Mouse (Mus musculus) kidney, postnatal 0 days (tissue): ENCODE measurements at regions not wholly inside any gene's neighbourhood (a gene's known extent, or its start where the extent isn't known, plus 50 kb on each side); places are given as distances from the start of the nearest gene placed in this dataset.

Experiments
- ATAC-seq: fragments of 200-750 bp; cut with Nextera tagmentation; replicated peaks from 2 replicates; pipeline ENCODE4 v1.8.0; 2017; ENCODE audit warnings: low read depth, moderate number of reproducible peaks, moderate TSS enrichment, moderate library complexity; ENCODE audit not compliant: low FRiP score
- DNase-seq: peaks from one replicate; pipeline ENCODE4 v3.0.0-alpha.2; 2016; ENCODE audit warnings: low spot score
- H3K27ac ChIP-seq: fragments of 300-500 bp; sonication (generic); 2 replicates; pipeline ENCODE4 v1.5.1; 2014; ENCODE audit warnings: mild to moderate bottlenecking
- H3K27me3 ChIP-seq: fragments of 300-500 bp; sonication (generic); 2 replicates; pipeline ENCODE4 v1.6.1; 2014; ENCODE audit warnings: low read length, mixed read lengths; ENCODE audit not compliant: insufficient read depth
- H3K36me3 ChIP-seq: fragments of 300-500 bp; sonication (generic); 2 replicates; pipeline ENCODE4 v1.6.1; 2014; ENCODE audit warnings: low read length, mixed read lengths; ENCODE audit not compliant: insufficient read depth
- H3K4me1 ChIP-seq: fragments of 300-500 bp; sonication (generic); replicated peaks from 2 replicates; pipeline ENCODE4 v1.6.1; 2014; ENCODE audit warnings: antibody characterized with exemption, low read length, mixed read lengths; ENCODE audit not compliant: insufficient read depth
- H3K4me2 ChIP-seq: fragments of 300-500 bp; sonication (generic); 2 replicates; pipeline ENCODE4 v1.6.1; 2014; ENCODE audit warnings: mild to moderate bottlenecking, low read length, moderate library complexity, mixed read lengths
- H3K4me3 ChIP-seq: fragments of 300-500 bp; sonication (generic); replicated peaks from 2 replicates; pipeline ENCODE4 v1.5.1; 2014; ENCODE audit warnings: low read depth, low read length
- H3K9ac ChIP-seq: fragments of 300-500 bp; sonication (generic); 2 replicates; pipeline ENCODE4 v1.6.1; 2014; ENCODE audit warnings: low read depth, low read length
- H3K9me3 ChIP-seq: fragments of 300-500 bp; sonication (generic); replicated peaks from 2 replicates; pipeline ENCODE4 v1.6.1; 2016; ENCODE audit warnings: low read length, inconsistent platforms, mixed read lengths
- CTCF ChIP-seq: IDR thresholded peaks from 2 replicates; pipeline ENCODE4 v1.5.1; 2016; ENCODE audit warnings: antibody characterized with exemption, low read depth, mild to moderate bottlenecking, moderate library complexity
- WGBS: fragments of 180-500 bp; shearing (Covaris S2); extraction: QIAGEN DNeasy Blood & Tissue Kit; methylation state at CpG from one replicate; pipeline ENCODE4 v1.1.7; 2014; 5-methylcytosine and 5-hydroxymethylcytosine counted together

- TF ChIP-seq CTCF: no peak
- 10% methylated on average over 3 of the region's 3 CpGs for WGBS
- H3K4me1 ChIP-seq: no peaks in the 10 kb centered on the region
- H3K9ac ChIP-seq: no peak overlapping the region
- peak; percentile 91 for DNase-seq
- no peaks in the 10 kb centered on the region for H3K9me3 ChIP-seq
- H3K27me3 ChIP-seq: no peaks in the 10 kb centered on the region
- no peak overlapping the region for H3K27ac ChIP-seq
- H3K4me3 ChIP-seq: no peak overlapping the region
- ATAC-seq: peak; percentile 95
- no peaks in the 10 kb centered on the region for H3K36me3 ChIP-seq
- no peak overlapping the region for H3K4me2 ChIP-seq
These were observed 370.7 kb downstream of the Kdm4c start for GRCm38 (mm10) chr4:74613032-74613431.
